Mouse (Mus musculus): ENCODE measurements around the gene Efcab14.

DNA sequence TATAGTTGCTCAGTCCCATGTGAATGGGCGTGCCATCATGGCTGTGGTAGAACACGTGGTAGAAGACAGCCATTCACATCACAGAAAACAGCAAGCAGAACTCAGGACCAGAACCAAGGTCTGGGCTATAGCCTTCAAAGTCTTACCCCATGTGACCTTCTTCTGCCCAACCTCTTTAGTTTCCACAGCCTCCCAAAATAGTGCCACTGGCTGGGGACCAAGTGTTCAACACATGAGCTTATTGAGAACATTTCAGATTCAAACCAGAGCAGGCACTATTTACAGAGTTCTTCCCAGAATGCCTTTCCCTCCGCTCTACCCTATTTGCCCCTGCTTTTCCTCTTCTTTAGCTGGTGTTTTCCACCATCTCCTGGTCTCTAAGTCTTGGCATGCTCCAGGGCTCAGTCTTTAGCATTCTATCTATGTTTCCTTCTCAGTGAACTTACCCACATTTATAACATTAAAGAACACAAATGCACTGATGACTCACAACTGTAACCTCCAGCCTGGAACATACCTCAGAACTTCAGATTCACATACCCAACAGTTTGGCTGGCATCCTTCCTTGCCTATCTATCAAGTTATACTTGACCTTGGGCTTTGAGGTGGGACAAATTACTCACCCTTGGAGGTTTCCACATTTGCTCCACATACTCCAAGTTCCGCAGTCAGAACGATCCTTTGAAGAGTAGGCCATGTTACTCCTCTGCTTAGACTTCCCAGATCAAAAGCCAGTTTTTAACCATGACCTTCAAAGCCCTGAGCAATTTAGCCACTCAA is 44.7 kb downstream of the Efcab14 start:
- TF ChIP-seq CTCF (IDR thresholded peaks at IDR 0.05; ENCODE audit: borderline replicate concordance, insufficient read depth, low read length) (no peak), POLR2A (IDR thresholded peaks at IDR 0.05; ENCODE audit: low read depth, low read length) (no peak)

Measured in embryonic fibroblast, embryonic 13.5 days (primary cell).